Mouse (Mus musculus) 3T3-L1 (cell line): ENCODE data around the gene Trhr2.

Source experiments
- DNase-seq: peaks from one replicate; pipeline ENCODE4 v3.0.0-alpha.2; 2015; ENCODE audit warnings: low read depth, low spot score

Trhr2 gene

DNA sequence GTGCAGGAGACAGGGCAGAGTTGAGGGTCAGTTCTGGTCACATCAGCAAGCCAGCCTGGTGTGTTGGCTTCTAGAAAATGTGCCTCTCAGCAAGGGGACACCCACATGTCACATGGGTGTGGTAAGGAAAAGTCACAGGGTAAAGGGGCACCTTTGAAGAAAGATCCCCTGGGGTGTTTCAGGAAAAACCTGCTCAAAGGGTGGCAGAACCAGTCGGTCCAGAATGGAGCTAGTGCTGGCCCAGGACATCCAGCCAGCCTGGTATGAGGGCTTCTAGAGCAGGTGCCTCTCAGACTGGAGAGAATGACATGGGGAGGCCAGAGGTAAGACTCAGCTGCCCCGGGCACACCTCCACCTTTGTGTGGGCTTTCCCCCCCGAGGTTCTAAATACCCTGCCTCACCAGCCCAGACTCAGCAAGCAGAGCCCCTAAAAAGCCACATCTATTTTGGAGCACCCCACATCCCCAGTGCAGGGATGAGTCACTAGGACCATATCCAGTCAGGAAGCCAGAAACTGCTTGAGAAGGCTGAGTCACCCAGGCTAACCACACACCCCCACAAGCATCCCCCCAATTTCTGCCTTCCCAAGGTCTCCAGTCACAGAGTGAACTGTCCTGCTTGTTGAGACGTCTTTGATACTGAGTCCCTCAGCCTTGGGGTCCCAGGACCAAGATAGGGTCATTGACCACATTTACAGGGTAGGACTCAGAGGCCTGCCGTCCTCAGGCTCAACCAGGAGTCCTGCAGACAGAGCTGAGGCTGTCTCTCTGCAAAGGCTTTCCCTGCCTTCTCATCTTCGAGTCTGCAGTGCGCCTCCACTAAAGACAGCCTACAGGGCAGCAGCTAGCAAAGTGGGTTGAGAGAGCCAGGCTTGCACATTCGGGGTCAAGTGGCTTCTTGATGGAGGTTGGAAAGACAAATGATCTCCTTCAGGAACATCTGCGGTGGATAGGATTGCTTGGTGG is 4.6 kb downstream of the Trhr2 start:
- DNase-seq = peak; percentile 69

DNA sequence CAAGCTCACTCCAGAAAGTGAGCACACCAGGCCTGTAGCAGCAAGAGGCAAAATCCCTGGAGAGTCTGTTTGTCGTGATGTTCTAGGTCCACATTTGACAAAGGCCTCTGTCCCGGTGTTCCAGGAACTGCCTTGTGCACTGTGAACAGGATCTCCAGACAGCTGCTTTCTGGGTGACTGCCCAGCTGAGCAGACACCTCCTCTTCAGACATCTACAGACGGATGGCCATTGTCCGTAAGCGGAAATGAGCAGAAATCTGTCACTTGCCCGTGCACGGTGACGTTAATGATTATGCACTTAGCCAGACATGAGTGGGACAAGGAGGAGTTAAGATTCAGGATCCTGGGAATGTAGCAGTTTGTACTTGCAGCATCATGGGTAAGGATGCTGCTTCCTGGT is 6.4 kb downstream of the Trhr2 start:
- no peak for DNase-seq

DNA sequence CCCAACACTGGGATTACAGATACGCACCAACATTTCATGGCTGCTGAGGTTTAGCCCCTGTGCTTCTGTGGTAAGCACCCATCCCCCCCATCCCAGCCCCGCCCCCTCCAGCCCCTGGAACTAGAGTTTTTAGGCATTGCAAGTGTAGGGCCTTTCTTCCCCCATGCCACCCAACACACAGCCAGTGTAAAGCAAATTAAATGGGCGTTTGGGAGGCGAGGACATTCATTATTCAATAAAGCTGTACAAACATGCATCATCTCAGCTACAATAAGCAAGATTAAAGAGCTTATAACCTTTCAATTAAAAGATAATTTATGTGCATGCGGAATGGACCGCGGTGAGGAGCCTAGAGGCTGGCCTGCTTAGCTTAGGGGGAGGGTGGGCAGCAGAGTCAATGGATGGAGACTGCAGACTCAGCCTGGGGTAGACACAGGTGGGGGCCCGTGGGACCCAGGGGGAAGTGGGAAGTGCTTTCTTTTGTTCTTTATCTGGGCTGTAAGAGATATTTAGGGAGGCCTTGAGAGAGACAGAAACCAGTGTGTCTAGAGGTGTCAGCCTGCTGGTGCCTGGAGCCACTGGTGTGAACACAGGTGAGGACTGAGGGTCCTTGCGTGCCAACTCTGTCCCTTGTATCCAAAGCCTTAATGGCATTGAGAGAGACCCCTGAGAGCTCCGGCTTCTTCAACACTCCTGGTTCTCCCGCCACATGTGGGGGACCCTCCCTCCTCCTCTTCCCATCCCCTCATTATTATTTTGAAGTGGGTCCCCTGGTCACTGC is 10.0 kb downstream of the Trhr2 start:
- no peak for DNase-seq

- DNase-seq = no peak
These were observed 10.9 kb downstream of the Trhr2 start for GRCm38 (mm10) chr8:122349357-122350297.

DNA sequence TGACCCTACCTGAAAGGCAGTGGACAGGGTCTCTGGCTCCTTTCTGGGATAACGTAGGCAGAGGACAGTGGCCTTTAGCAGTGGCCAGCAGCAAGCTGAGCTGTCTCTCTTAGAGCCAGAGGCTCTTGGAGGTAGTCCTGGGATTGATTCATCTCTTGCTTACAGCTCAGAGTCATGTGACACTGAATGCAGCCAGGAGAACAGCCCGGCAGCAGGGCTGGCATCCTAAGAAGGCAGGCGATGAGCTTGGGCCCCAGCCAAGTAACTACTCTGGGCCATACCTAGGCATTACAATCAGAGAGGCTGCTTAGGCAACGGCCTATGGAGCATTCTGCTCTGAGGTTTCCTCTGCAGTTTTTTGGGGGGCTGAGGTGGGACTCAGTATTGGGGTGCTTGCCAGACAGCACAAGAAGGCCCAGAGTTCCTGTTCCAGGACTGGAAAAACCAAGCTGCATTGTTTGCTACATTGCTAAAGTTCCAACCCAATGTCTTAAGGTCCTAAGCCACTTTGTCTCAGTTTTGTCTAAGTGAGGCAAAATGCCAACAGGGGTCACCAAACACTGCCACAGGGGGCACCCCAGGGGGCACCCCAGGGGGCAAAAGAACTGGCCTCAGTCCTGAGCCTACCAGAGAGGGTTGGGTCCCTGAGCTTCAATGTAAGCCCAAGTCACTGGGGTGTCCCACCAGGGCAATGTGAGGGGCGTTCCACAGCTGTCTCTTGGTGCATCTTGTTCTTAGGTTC is 12.6 kb downstream of the Trhr2 start:
- peak; percentile 96 for DNase-seq

GRCm38 (mm10) chr8:122345181-122346095 is 15.1 kb downstream of the Trhr2 start:
- no peak for DNase-seq

DNA sequence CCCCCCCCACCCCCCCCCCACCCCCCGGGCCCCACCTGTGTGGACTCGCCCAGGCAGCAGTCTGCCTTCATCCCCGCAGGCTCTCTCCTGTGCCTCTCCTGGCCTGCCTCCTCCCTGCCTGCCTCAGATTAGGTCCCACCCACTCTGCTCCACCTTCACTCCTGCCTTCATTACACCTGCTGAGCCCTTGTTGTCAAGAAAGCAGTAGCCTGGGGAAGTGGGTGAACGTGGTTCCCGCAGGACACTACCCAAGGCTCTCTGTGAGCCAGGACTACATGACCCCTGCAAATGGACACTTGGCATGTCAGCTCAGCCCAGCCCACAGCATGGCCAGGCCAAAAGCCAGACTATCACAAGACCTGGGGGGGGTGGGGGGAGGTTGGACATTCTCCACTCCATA is 16.3 kb downstream of the Trhr2 start:
- peak; percentile 51 for DNase-seq

GRCm38 (mm10) chr8:122343758-122344157 is 16.8 kb downstream of the Trhr2 start:
- peak; percentile 72 for DNase-seq

DNA sequence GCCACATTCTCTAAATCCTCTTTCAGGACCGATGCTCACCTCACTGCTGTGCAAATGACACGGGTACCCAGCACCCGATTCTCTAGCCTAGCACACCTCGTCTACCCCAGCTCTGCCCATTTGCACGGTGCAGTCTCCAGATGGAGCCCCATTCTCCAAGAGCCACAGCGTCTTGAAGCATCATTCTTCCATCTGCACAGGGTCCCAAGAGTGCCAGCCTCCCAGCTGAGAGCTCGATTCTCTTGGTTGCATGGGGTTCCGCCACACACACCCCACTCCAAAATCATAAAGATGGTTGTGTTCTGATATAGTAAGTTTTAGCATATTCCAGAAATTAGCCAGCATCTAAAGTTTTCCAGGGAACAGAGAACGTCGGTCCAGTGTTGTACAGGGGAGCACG is 17.2 kb downstream of the Trhr2 start:
- no peak for DNase-seq

- DNase-seq = peak; percentile 79
These were observed 17.7 kb downstream of the Trhr2 start for GRCm38 (mm10) chr8:122342806-122343209.

GRCm38 (mm10) chr8:122342362-122342761 is 18.2 kb downstream of the Trhr2 start:
- peak; percentile 93 for DNase-seq

- DNase-seq = peak; percentile 30
These were observed 18.8 kb downstream of the Trhr2 start for GRCm38 (mm10) chr8:122341790-122342189.

DNA sequence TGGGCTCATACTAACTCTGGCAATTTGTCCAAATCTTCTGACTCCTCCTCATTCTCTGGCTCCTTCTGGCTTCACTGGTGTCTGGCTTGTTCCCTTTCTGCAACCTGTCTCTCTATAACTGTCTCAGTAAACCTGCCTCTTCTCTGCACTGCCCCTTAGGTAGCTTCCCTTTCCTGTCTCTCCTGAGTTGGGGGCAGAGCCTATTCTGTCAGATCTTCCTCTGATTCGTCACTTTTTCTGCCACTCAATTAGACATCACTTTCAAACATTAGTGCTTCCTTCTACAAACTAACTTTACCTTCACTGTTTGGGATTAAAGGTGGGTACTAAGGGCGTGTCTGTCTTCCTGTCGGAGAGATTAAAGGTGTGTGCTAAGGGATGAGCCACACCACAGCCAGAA is 19.8 kb downstream of the Trhr2 start:
- no peak for DNase-seq

- DNase-seq = no peak
These were observed 21.7 kb downstream of the Trhr2 start for GRCm38 (mm10) chr8:122338852-122339251.

DNA sequence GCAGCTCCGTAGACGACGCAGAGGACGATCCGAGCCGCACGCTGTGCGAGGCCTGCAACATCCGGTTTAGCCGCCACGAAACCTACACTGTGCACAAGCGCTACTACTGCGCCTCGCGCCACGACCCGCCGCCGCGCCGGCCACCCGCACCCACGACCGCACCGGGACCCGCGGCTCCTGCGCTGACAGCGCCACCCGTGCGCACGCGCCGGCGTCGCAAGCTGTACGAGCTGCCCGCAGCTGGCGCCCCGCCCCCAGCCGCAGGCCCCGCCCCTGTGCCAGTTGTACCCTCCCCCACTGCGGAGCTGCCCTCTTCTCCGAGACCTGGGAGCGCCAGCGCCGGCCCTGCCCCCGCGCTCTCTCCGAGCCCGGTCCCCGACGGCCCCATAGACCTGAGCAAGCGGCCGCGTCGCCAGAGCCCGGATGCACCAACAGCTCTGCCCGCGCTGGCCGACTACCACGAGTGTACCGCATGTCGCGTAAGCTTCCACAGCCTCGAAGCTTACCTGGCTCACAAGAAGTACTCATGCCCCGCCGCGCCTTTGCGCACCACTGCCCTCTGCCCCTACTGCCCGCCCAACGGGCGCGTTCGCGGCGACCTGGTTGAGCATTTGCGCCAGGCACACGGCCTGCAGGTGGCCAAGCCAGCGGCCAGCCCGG is 24.2 kb downstream of the Trhr2 start:
- DNase-seq = no peak

- DNase-seq = no peak
These were observed 24.8 kb downstream of the Trhr2 start for GRCm38 (mm10) chr8:122335638-122336250.

DNA sequence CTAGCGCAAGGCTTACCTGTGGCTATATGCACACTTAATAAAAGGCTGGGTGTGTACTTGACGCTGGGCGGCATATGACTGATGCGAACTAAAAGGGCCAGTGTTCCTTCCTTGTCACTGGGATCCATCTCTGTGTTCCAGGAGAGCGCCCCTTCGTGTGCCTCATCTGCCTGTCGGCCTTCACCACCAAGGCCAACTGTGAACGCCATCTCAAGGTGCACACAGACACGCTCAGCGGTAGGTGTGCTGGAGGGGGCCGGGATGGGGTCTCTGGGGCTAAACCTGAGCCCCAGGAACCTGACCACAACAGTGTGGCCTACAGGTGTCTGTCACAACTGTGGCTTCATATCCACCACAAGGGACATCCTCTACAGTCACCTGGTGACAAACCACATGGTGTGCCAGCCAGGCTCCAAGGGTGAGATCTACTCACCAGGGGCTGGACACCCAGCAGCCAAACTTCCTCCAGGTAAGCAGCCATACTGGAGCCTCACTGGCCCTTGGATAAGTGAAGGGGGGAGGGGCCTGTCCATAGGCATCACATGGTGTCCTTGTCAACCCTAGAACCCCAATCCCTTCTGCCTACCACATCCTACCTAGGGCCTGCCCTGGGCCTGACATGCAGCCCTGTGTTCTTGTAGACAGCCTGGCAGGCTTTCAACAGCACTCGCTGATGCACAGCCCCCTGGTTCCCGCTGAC is 25.6 kb downstream of the Trhr2 start:
- no peak for DNase-seq

GRCm38 (mm10) chr8:122333531-122333930 is 27.0 kb downstream of the Trhr2 start:
- DNase-seq = no peak
